Comparison of ENCODE assay signal across 26 mouse cellular contexts in genomic region chr2:71046151-71046550, GRCm38 (mm10). TPM values are rescaled to one million over a fixed set of nuclear protein-coding genes. Genes with fewer than 3 reads are reported as not detected.
A peak's percentile ranks its signal among the peaks of the same experiment; 100 is the strongest.
DNase-seq lines count a peak whose midpoint lies in the region; ATAC-seq lines count a peak whose summit lies in the region.
"Had no signal": no experiment of that assay in that cellular context is flagged by ENCODE, and none has a peak within 500 bp of the region (broad histone marks: within the 10 kb centered on the region; RNA-seq: fewer than 3 reads in every experiment).

No protein-coding gene starts in this region.

- H3K36me3 ChIP-seq in lung, embryonic 16.5 days (ENCODE audit: control insufficient read depth, insufficient read depth, low read length): no peaks in the 10 kb centered on the region
- H3K36me3 ChIP-seq: embryonic facial prominence, embryonic 15.5 days; forebrain, embryonic 12.5 days; heart, embryonic 13.5 days; hindbrain, embryonic 12.5 days; midbrain, embryonic 10.5 days; midbrain, embryonic 15.5 days had no signal

- 30% methylated on average over 6 of the region's 6 CpGs for WGBS in lung, embryonic 16.5 days

- H3K9me3 ChIP-seq in lung, embryonic 16.5 days (ENCODE audit: control insufficient read depth, low read length): no peaks in the 10 kb centered on the region
- H3K9me3 ChIP-seq: embryonic facial prominence, embryonic 15.5 days; forebrain, embryonic 12.5 days; heart, embryonic 13.5 days; hindbrain, embryonic 12.5 days; midbrain, embryonic 10.5 days; midbrain, embryonic 15.5 days had no signal

- H3K4me3 ChIP-seq in lung, embryonic 16.5 days (ENCODE audit: low read length): no peak overlapping the region
- H3K4me3 ChIP-seq: embryonic facial prominence, embryonic 15.5 days; forebrain, embryonic 12.5 days; heart, embryonic 13.5 days; hindbrain, embryonic 12.5 days; midbrain, embryonic 10.5 days; midbrain, embryonic 15.5 days had no signal

- H3K27me3 ChIP-seq in lung, embryonic 16.5 days (ENCODE audit: control insufficient read depth, insufficient read depth, low read depth, low read length): no peaks in the 10 kb centered on the region
- H3K27me3 ChIP-seq: embryonic facial prominence, embryonic 15.5 days; forebrain, embryonic 12.5 days; heart, embryonic 13.5 days; hindbrain, embryonic 12.5 days; midbrain, embryonic 15.5 days; Patski had no signal

- ATAC-seq in lung, embryonic 16.5 days (ENCODE audit: low read depth): peak; percentile 81
- ATAC-seq: forebrain, postnatal 0 days; hindbrain, postnatal 0 days; midbrain, embryonic 15.5 days; Patski had no signal

- peak; percentile 39 for DNase-seq in heart, adult 11 months
- DNase-seq in heart, postnatal 4 days: no peak
- peak; percentile 42 for DNase-seq in thymus, postnatal 0 days (ENCODE audit: low spot score)
- no peak for DNase-seq in thymus, postnatal 4 days
- DNase-seq in lung, postnatal 36 days: peak; percentile 66
- no peak for DNase-seq in right cerebral cortex, postnatal 4 days
- DNase-seq in right cerebral cortex, postnatal 36 days (ENCODE audit: low spot score in 2 of 2): no peak
- DNase-seq: adrenal gland, postnatal 10 days; cerebellum, adult 18-20 months; cerebellum, postnatal 10 days; forebrain, postnatal 0 days; heart, postnatal 14 days; kidney, adult 8-10 months; layer of hippocampus, adult 9-11 months; liver had no signal

- peak overlapping the region; percentile 41 for H3K27ac ChIP-seq in lung, embryonic 16.5 days (ENCODE audit: low read length)
- H3K27ac ChIP-seq: embryonic facial prominence, embryonic 15.5 days; forebrain, embryonic 12.5 days; heart, embryonic 13.5 days; hindbrain, embryonic 12.5 days; hindbrain, postnatal 0 days; kidney, postnatal 0 days; liver, embryonic 14.5 days; midbrain, embryonic 10.5 days; midbrain, embryonic 15.5 days had no signal

- peak overlapping the region; percentile 4 for H3K4me2 ChIP-seq in lung, embryonic 16.5 days (ENCODE audit: low read depth, low read length)
- H3K4me2 ChIP-seq: embryonic facial prominence, embryonic 15.5 days; forebrain, embryonic 12.5 days; heart, embryonic 13.5 days; hindbrain, embryonic 12.5 days; midbrain, embryonic 15.5 days had no signal

- no peak overlapping the region for H3K9ac ChIP-seq in lung, embryonic 16.5 days (ENCODE audit: low read length)
- H3K9ac ChIP-seq: embryonic facial prominence, embryonic 15.5 days; forebrain, embryonic 12.5 days; forebrain, postnatal 0 days; heart, embryonic 13.5 days; hindbrain, embryonic 12.5 days; liver, embryonic 14.5 days; midbrain, embryonic 15.5 days had no signal

- H3K4me1 ChIP-seq in lung, embryonic 16.5 days (replicated peaks; ENCODE audit: control insufficient read depth, insufficient read depth, low read length): peaks cover 17% of the 10 kb centered on the region
- H3K4me1 ChIP-seq: embryonic facial prominence, embryonic 15.5 days; forebrain, embryonic 12.5 days; hindbrain, embryonic 12.5 days; midbrain, embryonic 15.5 days had no signal

RNA-seq across cellular contexts. Expression of gene Dcaf17, which starts 9.0 kb away (rescaled TPM):
- 1 to 10 TPM; 5.2 to 7.1 TPM for total RNA-seq in heart, postnatal 4 days (2021)
- polyA plus RNA-seq in thymus, postnatal 0 days (2015; fragmentation: Nextera tagmentation; extraction: Ambion mirVana): 41.0 and 47.7 TPM in 2 replicates
- 37.3 and 38.6 TPM in 2 replicates for polyA plus RNA-seq in lung, embryonic 16.5 days (2015; fragmentation: Nextera tagmentation; extraction: Ambion mirVana)

RNA-seq across cellular contexts. Expression of gene Mettl8, which starts 9.2 kb away (rescaled TPM):
- total RNA-seq in heart, postnatal 4 days (2021): 1 to 10 TPM; 4.4 to 5.7 TPM
- 23.7 and 25.4 TPM in 2 replicates for polyA plus RNA-seq in thymus, postnatal 0 days (2015; fragmentation: Nextera tagmentation; extraction: Ambion mirVana)
- polyA plus RNA-seq in lung, embryonic 16.5 days (2015; fragmentation: Nextera tagmentation; extraction: Ambion mirVana): 15.4 and 16.0 TPM in 2 replicates

Comparison
In these comparisons a context has a peak if more than half of its experiments do, and no peak if none do; other contexts are left out.
1. DNase-seq: peak in heart, adult 11 months (single experiment), thymus, postnatal 0 days (single experiment) and lung, postnatal 36 days (single experiment); none in heart, postnatal 4 days (single experiment), thymus, postnatal 4 days (single experiment), right cerebral cortex, postnatal 4 days (single experiment) and right cerebral cortex, postnatal 36 days (0 of 2).